Mouse (Mus musculus) megakaryocyte, embryonic 14.5 days (primary cell): Measurements from ENCODE around the gene Hmgcs2. TPM values are rescaled to one million over a fixed set of nuclear protein-coding genes. Genes with fewer than 3 reads are reported as not detected.
"Not testable (repeated sequence)": the region's sequence is repeated elsewhere in the genome, so short reads cannot be mapped to it uniquely, and the experiment has no call there.

Experiments
- H3K27me3 ChIP-seq: replicated peaks from 2 replicates; pipeline ENCODE3; 2012; ENCODE audit warnings: inconsistent platforms
- H3K36me3 ChIP-seq: replicated peaks from 2 replicates; pipeline ENCODE3; 2012; ENCODE audit warnings: low read length, inconsistent platforms, mixed read lengths
- H3K4me1 ChIP-seq: 2 replicates; pipeline ENCODE4 v1.6.1; 2012; ENCODE audit warnings: inconsistent platforms
- H3K4me3 ChIP-seq: replicated peaks from 2 replicates; pipeline ENCODE3; 2012; ENCODE audit warnings: moderate library complexity, mild to moderate bottlenecking, inconsistent platforms
- H3K9me3 ChIP-seq: 2 replicates; pipeline ENCODE4 v1.6.1; 2012; ENCODE audit warnings: inconsistent platforms
- FLI1 ChIP-seq: IDR thresholded peaks from 2 replicates; pipeline ENCODE4 v1.6.1; 2012; ENCODE audit warnings: low read length, inconsistent platforms, mixed read lengths
- GATA1 ChIP-seq: IDR thresholded peaks from 3 replicates; pipeline ENCODE4 v1.6.1; 2012; ENCODE audit warnings: mixed read lengths, low read length, inconsistent platforms, borderline replicate concordance
- polyA plus RNA-seq: library from polyadenylated mRNA; stranded (reverse); fragments of >175 nt; gene quantifications from 2 replicates; pipeline ENCODE4 v1.2.3, GENCODE M21; 2012; ENCODE audit warnings: low replicate concordance; ENCODE audit not compliant: insufficient read depth

Gene Hmgcs2
- polyA plus RNA-seq, 1 experiment: not detected

GRCm38 (mm10) chr3:98334010-98334409, 53.8 kb downstream of the Hmgcs2 start:
- Histone ChIP-seq H3K27me3 (peaks cover 3% of the 10 kb centered on the region), H3K9me3 (no peaks in the 10 kb centered on the region), H3K36me3 (peaks cover 54% of the 10 kb centered on the region), H3K4me1 (peaks cover 41% of the 10 kb centered on the region), H3K4me3 (no peak overlapping the region)
- TF ChIP-seq GATA1: no peak
- no peak for TF ChIP-seq FLI1

- H3K9me3 ChIP-seq: no peaks in the 10 kb centered on the region
- TF ChIP-seq FLI1: no peak
- no peak for TF ChIP-seq GATA1
- H3K36me3 ChIP-seq: peaks cover 43% of the 10 kb centered on the region
- H3K27me3 ChIP-seq: peaks cover 10% of the 10 kb centered on the region
- H3K4me3 ChIP-seq: no peak overlapping the region
- H3K4me1 ChIP-seq: peaks cover 50% of the 10 kb centered on the region
These were observed 55.1 kb downstream of the Hmgcs2 start for GRCm38 (mm10) chr3:98335331-98335730.

DNA sequence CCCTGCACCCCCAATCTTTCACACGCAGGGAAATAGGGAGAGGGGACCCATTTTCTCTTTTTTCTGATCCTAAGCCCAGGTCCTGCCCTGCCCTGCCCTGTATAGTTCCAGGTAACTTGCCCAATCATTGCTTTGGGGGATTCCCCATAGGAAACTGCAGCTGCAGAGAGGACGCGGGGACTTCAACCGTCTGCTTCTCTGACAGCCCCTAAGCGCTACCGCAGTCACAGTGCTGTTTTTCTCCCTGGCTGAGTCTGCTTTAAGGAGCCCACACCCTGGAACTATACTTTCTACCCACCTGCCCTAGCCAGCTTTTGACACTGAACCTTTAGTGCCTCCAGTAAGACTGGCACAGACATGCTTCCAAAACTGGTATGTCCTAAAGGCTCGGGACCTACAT, 55.7 kb downstream of the Hmgcs2 start:
- peak overlapping the region; percentile 23 for H3K4me3 ChIP-seq
- H3K9me3 ChIP-seq: no peaks in the 10 kb centered on the region
- peaks cover 11% of the 10 kb centered on the region for H3K27me3 ChIP-seq
- peaks cover 50% of the 10 kb centered on the region for H3K4me1 ChIP-seq
- peaks cover 40% of the 10 kb centered on the region for H3K36me3 ChIP-seq
- TF ChIP-seq GATA1 (no peak), FLI1 (no peak)

DNA sequence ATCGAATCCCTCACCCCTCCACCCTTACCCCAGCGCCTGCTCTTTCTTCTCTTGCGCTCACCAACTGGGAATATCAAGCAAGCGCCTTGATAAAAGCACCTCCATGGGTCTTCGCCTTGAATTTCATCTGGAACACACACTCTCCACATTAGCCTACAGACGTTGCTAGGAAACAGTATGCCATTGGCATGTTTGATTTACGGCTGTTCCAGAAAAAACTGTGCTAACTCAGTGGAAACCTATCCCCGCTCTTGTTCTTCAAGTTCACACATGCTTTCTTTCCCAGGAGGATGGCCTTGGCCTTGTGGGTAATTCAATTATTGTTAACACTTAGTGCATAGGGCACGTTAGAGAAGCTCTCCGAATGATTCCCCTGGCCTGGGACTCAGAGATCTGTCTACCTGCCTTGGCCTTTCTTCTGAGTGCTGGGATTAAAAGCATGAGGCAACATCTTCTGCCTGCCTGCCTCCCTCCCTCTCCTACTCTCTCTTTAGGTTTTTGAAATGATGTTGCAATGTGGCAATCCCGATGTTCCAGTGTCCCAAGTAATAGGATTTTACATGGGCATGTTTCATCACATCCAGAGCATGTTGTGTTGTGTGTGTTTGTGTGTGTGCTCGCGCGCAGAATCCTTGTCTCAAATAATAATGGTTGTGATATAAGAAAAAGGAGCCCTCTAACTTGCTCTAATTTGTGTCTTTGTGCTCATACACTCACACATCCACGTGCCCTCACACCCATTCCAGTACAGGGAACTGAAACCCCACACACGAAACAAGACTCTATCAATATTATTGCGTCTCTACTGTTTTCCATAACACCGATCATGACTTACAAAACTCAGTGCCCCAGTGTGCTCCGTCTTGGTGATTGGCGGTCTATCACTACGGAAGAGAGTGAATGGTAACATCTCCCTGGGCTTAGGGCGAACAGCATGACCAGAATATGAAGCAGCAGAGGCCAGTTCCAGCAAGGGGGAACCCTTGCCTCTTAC, 56.7 kb downstream of the Hmgcs2 start:
- Histone ChIP-seq H3K4me1 (peaks cover 50% of the 10 kb centered on the region), H3K36me3 (peaks cover 31% of the 10 kb centered on the region), H3K27me3 (peaks cover 11% of the 10 kb centered on the region), H3K4me3 (no peak overlapping the region), H3K9me3 (no peaks in the 10 kb centered on the region)
- TF ChIP-seq GATA1 (no peak), FLI1 (no peak)

GRCm38 (mm10) chr3:98338584-98339041, 58.4 kb downstream of the Hmgcs2 start:
- no peak for TF ChIP-seq GATA1
- no peak for TF ChIP-seq FLI1
- Histone ChIP-seq H3K36me3 (peaks cover 15% of the 10 kb centered on the region), H3K27me3 (peaks cover 13% of the 10 kb centered on the region), H3K4me3 (peak overlapping the region; percentile 89), H3K4me1 (peaks cover 50% of the 10 kb centered on the region), H3K9me3 (no peaks in the 10 kb centered on the region)

DNA sequence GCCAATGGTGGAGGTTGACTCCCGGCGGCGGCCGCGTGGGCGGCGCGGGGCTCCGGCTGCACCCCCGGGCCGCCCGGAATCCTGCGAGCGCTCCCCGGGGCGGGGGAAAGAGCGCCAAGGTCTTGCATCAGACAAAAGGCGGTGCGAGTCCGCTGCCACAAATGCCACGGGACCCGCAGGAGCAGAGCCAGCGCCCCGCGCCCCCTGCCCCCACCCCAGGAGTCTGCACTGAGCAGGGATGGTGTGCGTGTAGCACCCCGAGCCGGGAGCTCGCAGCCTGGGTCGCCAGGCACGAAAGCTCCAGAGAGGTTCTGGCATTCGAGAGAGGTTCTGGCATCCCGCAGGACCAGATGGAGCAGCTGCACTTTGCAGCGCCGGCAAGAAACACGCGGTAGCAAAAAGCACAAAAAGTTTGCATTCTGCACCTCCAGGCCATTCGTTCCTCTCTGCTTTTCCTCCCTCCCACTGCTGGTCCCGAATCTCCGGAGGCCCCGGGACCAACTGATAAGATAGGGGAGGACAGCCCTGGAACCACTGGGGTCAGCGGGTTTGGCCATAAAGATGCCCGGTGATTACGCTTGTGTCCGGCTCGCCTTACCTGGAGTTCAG, 59.0 kb downstream of the Hmgcs2 start:
- TF ChIP-seq FLI1: no peak
- no peak for TF ChIP-seq GATA1
- H3K27me3 ChIP-seq: peaks cover 13% of the 10 kb centered on the region
- H3K9me3 ChIP-seq: no peaks in the 10 kb centered on the region
- H3K4me1 ChIP-seq: peaks cover 50% of the 10 kb centered on the region
- peaks cover 11% of the 10 kb centered on the region for H3K36me3 ChIP-seq
- peak overlapping the region; percentile 89 for H3K4me3 ChIP-seq

DNA sequence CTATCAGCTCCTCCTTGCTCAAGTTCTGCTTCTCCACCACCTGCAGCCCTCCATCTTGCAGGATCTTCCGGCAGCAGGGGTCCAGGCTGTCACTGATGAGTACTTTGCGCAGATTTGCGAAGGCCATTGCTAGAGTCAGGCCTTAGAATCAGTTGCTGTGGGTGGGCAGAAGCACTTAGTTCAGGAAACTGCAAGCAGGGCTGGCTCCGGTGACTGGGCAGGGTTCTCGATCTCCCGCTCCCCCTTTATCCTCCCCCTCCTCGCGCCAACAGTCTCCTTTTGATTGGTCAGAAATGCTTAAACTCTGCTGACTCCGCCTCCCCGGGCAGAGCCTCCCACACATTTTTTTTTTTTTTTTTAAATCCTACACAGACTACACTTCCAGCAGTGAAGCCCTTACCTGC, 59.5 kb downstream of the Hmgcs2 start, which contains the start of gene Phgdh:
Gene Phgdh, minus strand, starts transcription at position 285 of the 404 bp plus-strand sequence.
- H3K36me3 ChIP-seq, H3K9me3 ChIP-seq: not testable (repeated sequence)
- peaks cover 13% of the 10 kb centered on the region for H3K27me3 ChIP-seq
- peaks cover 50% of the 10 kb centered on the region for H3K4me1 ChIP-seq
- H3K4me3 ChIP-seq: peak within 1 kb of the TSS; percentile 89

DNA sequence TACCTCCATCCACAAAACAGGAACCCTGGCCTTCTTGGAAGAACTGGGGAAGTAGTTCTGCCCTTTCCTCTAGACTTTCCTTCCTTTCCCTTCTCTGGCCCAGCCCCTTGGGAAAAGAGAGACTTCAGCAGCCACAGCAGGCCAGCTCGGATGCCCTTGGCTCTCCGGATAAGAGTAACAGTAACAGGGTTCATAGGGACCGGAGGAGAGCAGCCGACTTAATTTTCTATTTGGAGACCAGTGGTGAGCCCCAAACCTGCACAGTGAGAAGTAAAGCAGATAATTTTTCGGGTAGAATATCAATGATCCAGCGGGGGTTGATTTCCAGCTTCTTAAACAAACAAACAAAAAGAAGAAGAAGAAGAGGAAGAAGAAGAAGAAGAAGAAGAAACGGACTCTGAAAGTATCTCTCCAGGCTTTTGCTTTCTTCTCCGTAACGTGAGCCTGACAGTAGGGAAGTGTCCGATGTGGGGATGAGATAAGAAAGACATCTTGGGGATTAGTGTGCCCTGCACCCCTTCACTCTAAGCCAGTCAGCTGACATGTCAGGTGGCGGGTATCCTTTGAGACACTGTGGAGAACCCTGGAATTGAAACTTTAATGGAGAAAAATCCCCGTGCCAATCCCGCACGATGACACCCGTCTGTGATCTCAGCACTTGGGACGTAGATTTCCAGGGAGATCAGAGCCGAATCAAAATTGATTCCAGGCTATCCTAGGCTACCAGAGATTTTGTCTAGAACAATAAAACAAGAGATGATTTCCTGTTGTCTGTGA, 60.8 kb downstream of the Hmgcs2 start:
- no peak for TF ChIP-seq GATA1
- no peak for TF ChIP-seq FLI1
- no peak overlapping the region for H3K4me3 ChIP-seq

GRCm38 (mm10) chr3:98343235-98343634, 63.0 kb downstream of the Hmgcs2 start:
- 0 out of 2 replicates have a peak, but pooled peaks cover 8% of the 10 kb centered on the region for H3K9me3 ChIP-seq
- no peaks in the 10 kb centered on the region for H3K36me3 ChIP-seq
- peaks cover 17% of the 10 kb centered on the region for H3K27me3 ChIP-seq
- H3K4me1 ChIP-seq: peaks cover 24% of the 10 kb centered on the region
- H3K4me3 ChIP-seq: no peak overlapping the region
- TF ChIP-seq GATA1 (no peak), FLI1 (no peak)

More for the DNA sequence above, 60.8 kb downstream of the Hmgcs2 start:
- Histone ChIP-seq H3K27me3 (peaks cover 17% of the 10 kb centered on the region), H3K9me3 (0 out of 2 replicates have a peak, but pooled peaks cover 8% of the 10 kb centered on the region), H3K36me3 (no peaks in the 10 kb centered on the region), H3K4me1 (peaks cover 39% of the 10 kb centered on the region)

DNA sequence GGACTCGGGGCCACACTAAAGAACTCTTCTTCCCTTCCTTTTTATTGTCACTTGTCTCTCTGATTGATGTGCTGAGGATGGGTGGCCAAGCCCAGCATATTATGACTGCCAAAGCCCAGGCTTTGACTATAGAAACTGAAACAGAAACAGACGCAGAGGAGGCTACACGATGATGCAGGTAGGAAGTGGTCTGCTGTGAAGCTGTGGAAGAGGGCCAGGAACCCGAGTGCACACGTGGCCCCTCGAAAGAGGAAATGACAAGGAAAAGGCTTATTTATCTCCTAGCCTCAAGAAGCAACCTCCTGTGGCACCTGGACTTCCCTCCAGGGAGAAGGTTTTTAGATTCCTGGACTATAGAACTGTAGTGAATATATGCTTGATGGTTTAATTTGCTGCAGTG, 67.9 kb downstream of the Hmgcs2 start:
- H3K4me3 ChIP-seq: peak overlapping the region; percentile 73
- no peak for TF ChIP-seq GATA1
- no peak for TF ChIP-seq FLI1
- H3K9me3 ChIP-seq: 0 out of 2 replicates have a peak, but pooled peaks cover 8% of the 10 kb centered on the region
- peaks cover 23% of the 10 kb centered on the region for H3K27me3 ChIP-seq
- peaks cover 13% of the 10 kb centered on the region for H3K4me1 ChIP-seq
- no peaks in the 10 kb centered on the region for H3K36me3 ChIP-seq
